Mouse (Mus musculus) cerebellum, adult 2 months (tissue): ENCODE measurements around the gene Mvp.

Experiments used
- CTCF ChIP-seq: fragments of 200-500 bp; IDR thresholded peaks from 2 replicates; pipeline ENCODE4 v1.5.1; 2011; ENCODE audit warnings: low read depth, mild to moderate bottlenecking, control low read depth, low read length, moderate library complexity, borderline replicate concordance; ENCODE audit not compliant: insufficient read depth
- POLR2A ChIP-seq: fragments of 200-500 bp; IDR thresholded peaks from 2 replicates; pipeline ENCODE4 v1.6.1; 2011; ENCODE audit warnings: low read length, control low read depth, borderline replicate concordance; ENCODE audit not compliant: insufficient read depth

DNA sequence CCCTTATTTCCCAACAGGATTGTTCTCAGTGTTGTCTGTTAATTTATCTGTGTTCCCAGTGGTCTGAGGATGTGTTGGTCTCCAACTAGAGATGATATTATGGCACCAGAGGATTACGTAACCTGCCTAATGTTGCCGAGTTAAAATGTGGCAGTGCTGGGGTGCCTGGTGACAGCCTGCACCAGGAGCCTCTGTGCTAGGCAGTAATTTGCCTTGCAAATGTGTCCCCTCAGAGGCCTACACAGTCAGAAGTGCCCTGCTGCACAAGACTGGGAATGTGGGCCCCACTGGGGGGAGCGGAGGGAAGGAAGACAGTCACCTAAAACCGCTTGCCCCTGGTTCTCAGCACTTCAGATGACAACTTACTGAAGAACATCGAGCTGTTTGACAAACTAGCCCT lies 72.6 kb downstream of the Mvp start:
- TF ChIP-seq CTCF = no peak
- TF ChIP-seq POLR2A = no peak
